Mouse (Mus musculus) embryo, embryonic 10 days (tissue): ENCODE data around the gene Slc24a2.
A peak's percentile ranks its signal among the peaks of the same experiment; 100 is the strongest.

Source experiments
- DNase-seq: peaks from one replicate; pipeline ENCODE4 v3.0.0-alpha.2; 2015; ENCODE audit warnings: low spot score

Gene Slc24a2

GRCm38 (mm10) chr4:87041412-87041997 lies 188.8 kb downstream of the Slc24a2 start:
- DNase-seq, result no peak

GRCm38 (mm10) chr4:87037592-87037991 lies 192.7 kb downstream of the Slc24a2 start:
- DNase-seq, result peak; percentile 44

GRCm38 (mm10) chr4:87036507-87036906 lies 193.8 kb downstream of the Slc24a2 start:
- DNase-seq, result peak; percentile 28

GRCm38 (mm10) chr4:87035701-87036100 lies 194.6 kb downstream of the Slc24a2 start:
- DNase-seq, result no peak

GRCm38 (mm10) chr4:87032632-87033031 lies 197.6 kb downstream of the Slc24a2 start:
- DNase-seq, result no peak

GRCm38 (mm10) chr4:87031076-87031475 lies 199.2 kb downstream of the Slc24a2 start:
- DNase-seq, result no peak

- DNase-seq, result no peak
Observed at GRCm38 (mm10) chr4:87026311-87027151, 203.7 kb downstream of the Slc24a2 start.

- no peak for DNase-seq
Observed at GRCm38 (mm10) chr4:87024556-87024955, 205.7 kb downstream of the Slc24a2 start.

GRCm38 (mm10) chr4:87021542-87021941 lies 208.7 kb downstream of the Slc24a2 start:
- DNase-seq, result no peak

GRCm38 (mm10) chr4:87019486-87020105 lies 210.7 kb downstream of the Slc24a2 start:
- DNase-seq, result no peak

GRCm38 (mm10) chr4:87018073-87018997 lies 211.9 kb downstream of the Slc24a2 start:
- DNase-seq, result no peak

GRCm38 (mm10) chr4:87017464-87017863 lies 212.8 kb downstream of the Slc24a2 start:
- DNase-seq, result no peak

GRCm38 (mm10) chr4:87015746-87016145 lies 214.5 kb downstream of the Slc24a2 start:
- DNase-seq, result no peak

GRCm38 (mm10) chr4:87013721-87014620 lies 216.3 kb downstream of the Slc24a2 start:
- no peak for DNase-seq

- no peak for DNase-seq
Observed at GRCm38 (mm10) chr4:86992470-86992869, 237.8 kb downstream of the Slc24a2 start.

- DNase-seq, result peak; percentile 17
Observed at GRCm38 (mm10) chr4:86989301-86989700, 241.0 kb downstream of the Slc24a2 start.

GRCm38 (mm10) chr4:86987846-86988245 lies 242.4 kb downstream of the Slc24a2 start:
- DNase-seq, result no peak

- DNase-seq, result no peak
Observed at GRCm38 (mm10) chr4:86977272-86977671, 253.0 kb downstream of the Slc24a2 start.

- DNase-seq, result peak; percentile 86
Observed at GRCm38 (mm10) chr4:86957576-86958411, 272.5 kb downstream of the Slc24a2 start.

GRCm38 (mm10) chr4:86955448-86955847 lies 274.8 kb downstream of the Slc24a2 start:
- DNase-seq, result peak; percentile 20
